Mouse (Mus musculus) brain, adult 2 months (tissue): Measurements from ENCODE around the gene Spock2.

Experiments used
- DNase-seq: peaks from one replicate; pipeline ENCODE4 v3.0.0; 2011; ENCODE audit warnings: low read depth, low spot score

The Spock2 gene

GRCm38 (mm10) chr10:60106146-60106530 is at the start of gene Spock2:
Spock2 (plus strand) TSS chr10:60106219.
- peak; percentile 94 for DNase-seq

DNA sequence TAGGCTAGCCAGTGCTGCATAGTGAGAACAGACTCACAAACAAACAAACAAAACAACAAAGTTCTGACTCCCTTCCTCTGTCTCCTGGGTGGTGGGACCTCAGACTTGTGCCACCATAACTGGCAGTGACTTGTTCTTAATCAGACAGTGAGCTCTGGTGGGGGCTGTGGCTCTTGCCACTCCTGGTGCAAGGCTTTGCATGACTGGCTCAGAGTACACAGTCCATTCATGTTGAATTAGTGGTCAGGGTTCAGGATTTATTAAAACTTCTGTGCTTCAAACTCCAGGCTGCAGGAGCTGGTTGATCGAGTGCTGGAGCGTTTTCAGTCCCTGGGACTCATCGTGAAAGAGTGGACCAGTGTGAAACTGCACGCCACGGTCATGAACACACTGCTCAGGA is 43.8 kb upstream of the Spock2 start:
- no peak for DNase-seq

DNA sequence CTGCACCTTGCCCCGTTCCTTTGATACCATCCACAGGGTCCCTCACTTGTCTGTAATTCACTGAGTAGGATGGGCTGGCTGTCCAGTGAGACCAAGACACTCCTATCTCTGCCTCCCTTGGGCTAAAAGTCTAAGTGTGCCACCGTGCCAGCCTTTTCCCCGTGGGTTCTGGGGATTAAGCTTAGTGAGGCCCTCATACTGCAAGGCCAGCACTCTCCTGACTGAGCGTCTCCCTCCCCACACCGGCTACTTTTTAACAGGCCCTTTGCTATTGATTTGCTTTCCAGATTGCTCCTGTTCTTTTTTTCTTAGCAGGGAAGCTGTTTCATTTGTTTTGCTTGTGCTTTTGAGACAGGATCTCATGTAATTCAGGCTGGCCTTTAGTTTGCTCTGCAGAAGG is 43.1 kb upstream of the Spock2 start:
- DNase-seq = no peak

GRCm38 (mm10) chr10:60066524-60066923 is 39.5 kb upstream of the Spock2 start:
- DNase-seq = peak; percentile 70

GRCm38 (mm10) chr10:60075159-60075558 is 30.9 kb upstream of the Spock2 start:
- DNase-seq = no peak

GRCm38 (mm10) chr10:60077226-60077625 is 28.8 kb upstream of the Spock2 start:
- DNase-seq = no peak

GRCm38 (mm10) chr10:60077736-60078560 is 28.1 kb upstream of the Spock2 start:
- DNase-seq = no peak

GRCm38 (mm10) chr10:60078561-60078917 is 27.5 kb upstream of the Spock2 start:
- peak; percentile 73 for DNase-seq

DNA sequence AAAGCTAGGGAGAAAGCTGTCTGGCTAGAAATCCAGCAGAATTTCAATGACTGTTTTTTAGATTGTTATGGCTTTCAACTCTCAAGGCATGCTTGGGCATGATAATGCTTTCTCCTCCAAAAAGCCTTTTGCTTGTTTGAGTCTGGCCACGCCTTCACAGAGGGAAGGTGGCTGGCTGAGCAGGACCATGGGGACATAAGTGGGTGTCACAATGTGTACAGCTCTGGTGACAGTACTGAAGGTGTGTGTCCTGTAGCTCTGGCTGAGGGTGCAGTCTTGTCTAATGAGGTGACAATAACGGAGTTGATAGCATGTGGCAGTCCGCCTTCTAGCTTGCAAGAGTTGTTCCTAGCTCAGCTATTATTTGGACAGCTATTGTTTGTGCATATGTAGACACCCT is 25.8 kb upstream of the Spock2 start:
- no peak for DNase-seq

GRCm38 (mm10) chr10:60080601-60080981 is 25.4 kb upstream of the Spock2 start:
- no peak for DNase-seq

DNA sequence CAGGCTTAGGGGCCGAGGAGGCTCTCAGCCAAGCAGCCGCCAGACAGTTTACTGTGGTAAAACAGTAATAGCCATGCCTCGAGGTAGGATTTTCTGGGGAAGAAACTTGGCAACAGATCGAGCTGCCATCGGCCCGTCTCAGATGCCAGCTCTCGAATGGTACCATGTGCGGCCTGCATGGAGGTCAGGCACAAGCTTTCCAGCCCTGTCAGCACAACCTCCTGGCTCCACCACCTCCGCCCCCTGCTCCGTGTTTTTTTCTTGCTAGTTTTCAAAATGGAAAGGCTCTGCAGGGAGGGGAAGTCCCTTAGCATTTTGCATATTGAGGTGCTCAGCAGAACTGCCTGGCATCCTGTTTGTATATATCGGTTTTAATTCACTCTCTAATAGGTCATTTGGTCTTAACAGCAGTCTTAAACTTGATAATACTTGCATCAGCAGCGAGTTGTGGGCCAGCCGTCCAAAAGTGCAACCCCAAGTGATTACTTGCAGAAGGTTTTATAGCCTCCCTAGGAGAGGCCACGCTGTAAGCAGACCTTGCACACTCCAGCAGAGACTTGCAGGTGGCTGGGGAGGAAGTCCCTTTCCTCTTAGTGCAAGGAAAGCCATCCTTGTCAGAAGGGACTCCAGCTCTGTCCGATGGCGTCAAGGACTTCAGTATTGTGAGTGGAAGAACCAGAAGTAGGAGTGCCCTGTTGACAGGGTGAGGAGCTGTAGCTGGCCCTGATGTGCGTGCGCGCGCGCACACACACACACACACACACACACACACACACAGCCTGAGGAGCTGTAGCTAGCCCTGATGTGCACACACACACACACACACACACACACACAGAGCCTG is 24.8 kb upstream of the Spock2 start:
- peak; percentile 28 for DNase-seq

- peak; percentile 80 for DNase-seq
Observed at GRCm38 (mm10) chr10:60081905-60082304, 24.1 kb upstream of the Spock2 start.

GRCm38 (mm10) chr10:60084065-60084464 is 22.0 kb upstream of the Spock2 start:
- peak; percentile 46 for DNase-seq

DNA sequence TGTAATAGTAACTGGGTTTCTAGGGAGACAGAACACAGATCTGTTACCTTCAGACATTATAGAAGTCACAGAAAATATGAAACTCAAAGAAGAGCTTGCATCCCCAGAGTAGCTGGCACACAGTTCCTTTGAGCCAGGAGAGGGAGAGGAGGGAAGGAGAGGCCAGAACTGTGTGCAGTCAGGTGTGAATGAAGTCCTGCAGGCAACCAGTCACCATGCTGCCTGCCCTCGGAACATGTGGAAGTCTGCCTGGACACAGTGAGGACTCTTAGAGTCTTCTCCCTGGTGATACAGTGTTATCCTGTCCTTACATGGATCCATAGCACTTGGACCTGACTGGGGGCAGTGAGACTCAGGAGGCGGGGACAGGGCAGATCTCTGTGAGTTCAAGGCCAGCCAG is 13.7 kb upstream of the Spock2 start:
- no peak for DNase-seq

GRCm38 (mm10) chr10:60093751-60094150 is 12.3 kb upstream of the Spock2 start:
- DNase-seq = no peak

DNA sequence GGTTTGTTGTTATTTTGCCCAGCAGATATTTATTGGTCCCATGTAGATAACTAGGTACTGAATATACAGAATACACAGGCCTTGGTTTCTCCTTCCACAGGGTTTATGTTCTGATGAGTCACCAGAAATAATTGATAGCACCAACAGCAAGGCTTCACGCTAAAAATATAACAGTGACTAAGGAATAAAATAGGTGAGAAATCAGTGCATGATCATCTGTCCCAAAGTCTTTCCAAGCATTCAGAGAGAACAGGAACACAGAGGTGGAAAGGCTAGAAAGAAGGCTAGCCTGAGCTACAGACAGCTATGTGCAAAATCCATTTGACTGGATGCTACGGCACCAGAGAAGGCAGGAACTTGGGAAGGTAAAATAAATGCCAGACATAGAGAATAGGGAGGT is 10.5 kb upstream of the Spock2 start:
- DNase-seq = peak; percentile 22

GRCm38 (mm10) chr10:60096302-60096701 is 9.7 kb upstream of the Spock2 start:
- no peak for DNase-seq

GRCm38 (mm10) chr10:60097146-60097545 is 8.9 kb upstream of the Spock2 start:
- DNase-seq = no peak

GRCm38 (mm10) chr10:60097774-60098173 is 8.2 kb upstream of the Spock2 start:
- DNase-seq = peak; percentile 67

DNA sequence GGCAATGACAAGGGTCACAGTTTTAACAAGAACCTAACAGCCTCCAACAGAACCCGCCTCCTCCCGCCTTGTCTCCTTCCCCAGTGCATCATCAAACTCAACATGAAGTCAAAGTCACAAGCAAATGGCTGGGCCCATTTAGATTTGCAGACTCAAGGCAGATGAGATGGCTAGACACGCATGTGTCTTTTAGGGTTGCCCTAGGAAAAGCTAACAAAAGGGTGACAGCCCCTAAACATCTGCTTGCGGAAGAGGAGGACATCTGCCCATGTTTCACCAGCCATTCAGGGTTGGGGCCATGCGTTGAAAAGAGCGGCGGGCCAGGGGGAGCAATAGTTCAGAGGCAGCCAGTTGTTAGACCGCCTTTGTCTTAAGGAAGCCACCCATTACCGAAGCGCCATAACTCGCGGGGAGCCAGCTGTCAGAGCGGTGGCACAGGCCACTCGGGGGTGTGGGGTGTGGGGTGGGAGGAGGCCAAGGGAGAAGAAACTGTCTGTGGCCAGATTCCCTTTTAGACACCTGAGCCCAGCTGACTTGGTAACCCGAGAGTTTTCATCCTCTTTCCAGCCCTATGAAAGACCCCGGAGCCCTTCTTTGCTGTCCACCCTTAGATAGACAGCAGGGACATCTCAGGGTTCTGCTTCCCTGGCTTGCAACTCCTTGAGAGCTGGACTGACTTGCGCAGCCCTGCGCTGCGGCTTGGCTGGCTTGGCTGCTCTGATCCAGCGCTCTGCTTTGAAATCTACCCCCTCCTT is 451 bp upstream of the Spock2 start:
- DNase-seq = no peak

DNA sequence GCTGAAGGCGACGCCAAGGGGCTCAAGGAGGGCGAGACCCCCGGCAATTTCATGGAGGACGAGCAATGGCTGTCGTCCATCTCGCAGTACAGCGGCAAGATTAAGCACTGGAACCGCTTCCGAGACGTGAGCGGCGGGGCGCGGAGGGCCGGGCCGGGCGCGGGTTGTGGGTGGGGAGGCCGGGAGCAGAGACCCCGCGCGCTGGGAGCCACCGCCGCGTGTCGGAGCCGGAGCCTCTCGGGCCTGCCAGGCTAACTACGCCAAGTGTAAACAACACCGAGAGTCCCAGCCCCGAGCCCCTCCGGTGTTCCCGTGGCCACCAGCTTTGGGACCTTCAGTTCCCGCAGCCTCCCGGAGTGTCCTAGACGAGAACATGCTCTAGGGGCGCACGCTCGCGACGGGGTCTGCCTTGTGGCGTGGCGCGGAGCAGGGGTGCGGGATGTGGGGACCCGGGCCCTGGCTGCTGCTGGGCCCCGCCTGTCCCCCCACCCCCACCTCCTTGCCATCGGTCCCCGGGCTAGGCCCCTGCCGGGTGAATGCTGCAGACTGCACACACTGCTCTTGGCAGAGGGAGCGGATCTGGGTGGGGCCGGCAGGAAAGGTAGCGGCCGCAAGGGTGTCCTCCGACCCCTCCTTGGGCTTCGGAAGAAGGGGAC is 640 bp downstream of the Spock2 start:
- peak; percentile 64 for DNase-seq

GRCm38 (mm10) chr10:60107448-60107847 is 1.4 kb downstream of the Spock2 start:
- peak; percentile 86 for DNase-seq
